Mouse (Mus musculus): ENCODE data around the gene Bgn. TPM values are rescaled to one million over a fixed set of nuclear protein-coding genes. Genes with fewer than 3 reads are reported as not detected.
"Not testable (repeated sequence)": the region's sequence is repeated elsewhere in the genome, so short reads cannot be mapped to it uniquely, and the experiment has no call there.

Gene Bgn
- polyA plus RNA-seq, 1 experiment from 2014 or later = 40.7 TPM

GRCm38 (mm10) chrX:73484076-73484475, 674 bp downstream of the Bgn start:
- H3K4me1 ChIP-seq (replicated peaks; ENCODE audit: control insufficient read depth, insufficient read depth, low read length) = no peaks in the 10 kb centered on the region
- H3K27ac ChIP-seq = no peak overlapping the region
- peak overlapping the region; percentile 24; the same call in 1 of the 2 replicates for H3K4me2 ChIP-seq (replicated peaks)
- 50% methylated on average over 1 of the region's 1 CpGs for WGBS
- H3K36me3 ChIP-seq (replicated peaks; ENCODE audit: control insufficient read depth, insufficient read depth) = no peaks in the 10 kb centered on the region
- no peak overlapping the region for H3K9ac ChIP-seq
- H3K27me3 ChIP-seq (ENCODE audit: control insufficient read depth, insufficient read depth, low read length) = no peaks in the 10 kb centered on the region; the same call in 1 of the 2 replicates
- DNase-seq (ENCODE audit: low spot score) (no peak), ATAC-seq (ENCODE audit: low FRiP score) (no peak)
- no peaks in the 10 kb centered on the region for H3K9me3 ChIP-seq (ENCODE audit: control insufficient read depth, low read length)
- H3K4me3 ChIP-seq (replicated peaks; ENCODE audit: low read length) = peak overlapping the region; percentile 14; the same call in 1 of the 2 replicates

DNA sequence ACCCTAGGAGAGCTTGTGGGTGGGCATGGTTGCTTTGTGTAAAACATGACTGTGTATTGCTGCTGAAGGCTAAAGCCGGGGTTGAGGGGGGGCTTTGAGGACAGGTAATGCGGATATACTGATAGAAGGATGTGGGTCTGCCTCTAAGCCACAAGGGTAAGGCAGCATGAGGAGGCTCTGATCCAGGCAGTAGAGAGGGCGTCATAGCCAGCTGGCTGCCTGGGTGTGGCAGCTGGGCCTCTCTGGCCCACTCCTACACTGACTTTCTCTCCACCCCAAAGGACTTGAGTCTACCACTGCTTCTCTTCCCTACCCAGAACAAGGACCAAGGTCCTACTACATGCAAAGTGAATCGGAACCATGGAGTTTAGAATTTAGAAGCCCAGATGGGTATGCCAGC, 1.5 kb downstream of the Bgn start:
- Histone ChIP-seq H3K9ac (no peak overlapping the region), H3K4me2 (replicated peaks) (0 out of 2 replicates have a peak overlapping the region, but pooled peaks have one; percentile 24), H3K4me3 (replicated peaks; ENCODE audit: low read length) (no peak overlapping the region), H3K9me3 (ENCODE audit: control insufficient read depth, low read length) (no peaks in the 10 kb centered on the region), H3K4me1 (replicated peaks; ENCODE audit: control insufficient read depth, insufficient read depth, low read length) (no peaks in the 10 kb centered on the region), H3K27ac (no peak overlapping the region), H3K36me3 (replicated peaks; ENCODE audit: control insufficient read depth, insufficient read depth) (no peaks in the 10 kb centered on the region), H3K27me3 (ENCODE audit: control insufficient read depth, insufficient read depth, low read length) (no peaks in the 10 kb centered on the region; the same call in 1 of the 2 replicates)
- DNase-seq (ENCODE audit: low spot score) = no peak
- WGBS = 82% methylated on average over 4 of the region's 4 CpGs
- ATAC-seq (ENCODE audit: low FRiP score) = no peak

GRCm38 (mm10) chrX:73486920-73487319, 3.5 kb downstream of the Bgn start:
- whole genome bisulfite sequencing = 69% methylated on average over 5 of the region's 5 CpGs
- H3K4me3 ChIP-seq (replicated peaks; ENCODE audit: low read length) = no peak overlapping the region
- H3K4me1 ChIP-seq (replicated peaks; ENCODE audit: control insufficient read depth, insufficient read depth, low read length) = no peaks in the 10 kb centered on the region
- no peak overlapping the region for H3K4me2 ChIP-seq (replicated peaks)
- no peaks in the 10 kb centered on the region for H3K9me3 ChIP-seq (ENCODE audit: control insufficient read depth, low read length)
- H3K27me3 ChIP-seq (ENCODE audit: control insufficient read depth, insufficient read depth, low read length) = no peaks in the 10 kb centered on the region; the same call in 1 of the 2 replicates
- H3K36me3 ChIP-seq (replicated peaks; ENCODE audit: control insufficient read depth, insufficient read depth) = no peaks in the 10 kb centered on the region
- H3K9ac ChIP-seq = no peak overlapping the region
- DNase-seq (ENCODE audit: low spot score) = no peak
- no peak for ATAC-seq (ENCODE audit: low FRiP score)
- no peak overlapping the region for H3K27ac ChIP-seq

GRCm38 (mm10) chrX:73490186-73490585, 6.8 kb downstream of the Bgn start:
- ATAC-seq (ENCODE audit: low FRiP score) (no peak), DNase-seq (ENCODE audit: low spot score) (no peak)
- Histone ChIP-seq H3K27ac (no peak overlapping the region), H3K36me3 (replicated peaks; ENCODE audit: control insufficient read depth, insufficient read depth) (no peaks in the 10 kb centered on the region), H3K4me2 (replicated peaks) (no peak overlapping the region), H3K9me3 (ENCODE audit: control insufficient read depth, low read length) (no peaks in the 10 kb centered on the region), H3K4me3 (replicated peaks; ENCODE audit: low read length) (no peak overlapping the region), H3K4me1 (replicated peaks; ENCODE audit: control insufficient read depth, insufficient read depth, low read length) (no peaks in the 10 kb centered on the region), H3K9ac (no peak overlapping the region), H3K27me3 (ENCODE audit: control insufficient read depth, insufficient read depth, low read length) (no peaks in the 10 kb centered on the region)
- 80% methylated on average over 4 of the region's 4 CpGs for WGBS

DNA sequence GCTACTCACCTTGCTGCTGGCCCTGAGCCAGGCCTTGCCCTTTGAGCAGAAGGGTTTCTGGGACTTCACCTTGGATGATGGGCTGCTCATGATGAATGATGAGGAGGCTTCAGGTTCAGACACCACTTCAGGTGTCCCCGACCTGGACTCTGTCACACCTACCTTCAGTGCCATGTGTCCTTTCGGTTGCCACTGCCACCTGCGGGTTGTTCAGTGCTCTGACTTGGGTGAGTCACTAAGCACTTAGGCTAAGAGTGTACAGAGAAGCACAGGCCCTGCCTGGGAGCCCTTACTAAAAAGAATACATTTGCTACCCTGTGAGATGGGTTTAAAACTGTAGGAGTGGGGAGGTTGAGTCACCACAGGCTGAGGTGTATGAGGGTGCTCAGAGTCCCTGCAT, 7.4 kb downstream of the Bgn start:
- Histone ChIP-seq H3K9me3 (ENCODE audit: control insufficient read depth, low read length) (no peaks in the 10 kb centered on the region), H3K4me2 (replicated peaks) (no peak overlapping the region), H3K4me1 (replicated peaks; ENCODE audit: control insufficient read depth, insufficient read depth, low read length) (no peaks in the 10 kb centered on the region), H3K9ac (no peak overlapping the region), H3K27me3 (ENCODE audit: control insufficient read depth, insufficient read depth, low read length) (no peaks in the 10 kb centered on the region), H3K27ac (no peak overlapping the region), H3K36me3 (replicated peaks; ENCODE audit: control insufficient read depth, insufficient read depth) (no peaks in the 10 kb centered on the region), H3K4me3 (replicated peaks; ENCODE audit: low read length) (no peak overlapping the region)
- ATAC-seq (ENCODE audit: low FRiP score) (no peak), DNase-seq (ENCODE audit: low spot score) (no peak)
- 86% methylated on average over 3 of the region's 3 CpGs for WGBS

- H3K36me3 ChIP-seq (replicated peaks; ENCODE audit: control insufficient read depth, insufficient read depth); H3K4me2 ChIP-seq (replicated peaks); H3K27me3 ChIP-seq (ENCODE audit: control insufficient read depth, insufficient read depth, low read length); H3K4me3 ChIP-seq (replicated peaks; ENCODE audit: low read length); H3K9me3 ChIP-seq (ENCODE audit: control insufficient read depth, low read length); H3K9ac ChIP-seq; H3K4me1 ChIP-seq (replicated peaks; ENCODE audit: control insufficient read depth, insufficient read depth, low read length); H3K27ac ChIP-seq: not testable (repeated sequence)
- ATAC-seq (ENCODE audit: low FRiP score) = peak; percentile 75; the same call in 1 of the 2 replicates
- peak; percentile 79 for DNase-seq (ENCODE audit: low spot score)
- WGBS = 6% methylated on average over 1 of the region's 2 CpGs
These were observed 10.2 kb downstream of the Bgn start for GRCm38 (mm10) chrX:73493567-73493966.

GRCm38 (mm10) chrX:73496746-73497145, 13.3 kb downstream of the Bgn start:
- DNase-seq (ENCODE audit: low spot score) (no peak), ATAC-seq (ENCODE audit: low FRiP score) (no peak)
- H3K4me2 ChIP-seq (replicated peaks) = no peak overlapping the region
- no peak overlapping the region for H3K9ac ChIP-seq
- H3K36me3 ChIP-seq (replicated peaks; ENCODE audit: control insufficient read depth, insufficient read depth) = no peaks in the 10 kb centered on the region
- H3K4me1 ChIP-seq (replicated peaks; ENCODE audit: control insufficient read depth, insufficient read depth, low read length) = no peaks in the 10 kb centered on the region
- no peaks in the 10 kb centered on the region for H3K9me3 ChIP-seq (ENCODE audit: control insufficient read depth, low read length)
- no peak overlapping the region for H3K4me3 ChIP-seq (replicated peaks; ENCODE audit: low read length)
- WGBS = 84% methylated on average over 4 of the region's 4 CpGs
- no peak overlapping the region for H3K27ac ChIP-seq
- H3K27me3 ChIP-seq (ENCODE audit: control insufficient read depth, insufficient read depth, low read length) = no peaks in the 10 kb centered on the region

DNA sequence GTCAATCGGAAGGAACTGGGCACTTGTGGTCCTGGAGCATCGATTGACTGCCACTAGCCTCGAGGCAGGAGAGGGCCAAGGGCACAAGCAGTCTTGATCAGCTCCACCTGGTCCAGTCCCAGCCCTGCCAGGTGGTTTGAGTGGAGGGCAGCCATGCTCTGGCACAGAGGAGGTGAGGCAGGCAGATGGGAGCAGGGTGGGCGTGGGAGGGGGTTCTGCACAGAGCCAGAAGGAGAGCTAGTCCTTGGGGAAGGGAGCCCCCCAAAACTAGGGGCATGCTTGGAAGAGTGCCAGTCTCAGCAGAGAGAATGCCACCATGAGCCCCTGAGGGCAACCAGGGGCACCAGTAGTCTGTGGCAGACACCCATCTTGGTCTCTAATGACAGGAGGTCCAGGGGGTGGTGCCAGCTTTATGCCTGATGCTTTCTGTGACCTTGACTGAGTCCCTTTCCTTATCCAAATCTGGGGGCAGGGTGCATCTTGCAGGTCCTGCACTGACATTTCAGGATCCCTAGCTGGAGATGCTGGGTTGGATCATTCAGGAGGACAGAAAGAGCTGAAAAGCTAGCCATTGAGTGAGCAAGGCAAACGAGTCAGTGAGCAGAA, 21.8 kb downstream of the Bgn start:
- no peak overlapping the region for H3K4me2 ChIP-seq (replicated peaks)
- H3K4me1 ChIP-seq (replicated peaks; ENCODE audit: control insufficient read depth, insufficient read depth, low read length) = no peaks in the 10 kb centered on the region
- H3K9me3 ChIP-seq (ENCODE audit: control insufficient read depth, low read length) = no peaks in the 10 kb centered on the region
- no peak overlapping the region for H3K9ac ChIP-seq
- WGBS = 71% methylated on average over 5 of the region's 5 CpGs
- H3K27me3 ChIP-seq (ENCODE audit: control insufficient read depth, insufficient read depth, low read length) = peaks cover 12% of the 10 kb centered on the region
- no peak overlapping the region for H3K4me3 ChIP-seq (replicated peaks; ENCODE audit: low read length)
- no peaks in the 10 kb centered on the region for H3K36me3 ChIP-seq (replicated peaks; ENCODE audit: control insufficient read depth, insufficient read depth)
- ATAC-seq (ENCODE audit: low FRiP score) (no peak), DNase-seq (ENCODE audit: low spot score) (no peak)
- H3K27ac ChIP-seq = no peak overlapping the region

DNA sequence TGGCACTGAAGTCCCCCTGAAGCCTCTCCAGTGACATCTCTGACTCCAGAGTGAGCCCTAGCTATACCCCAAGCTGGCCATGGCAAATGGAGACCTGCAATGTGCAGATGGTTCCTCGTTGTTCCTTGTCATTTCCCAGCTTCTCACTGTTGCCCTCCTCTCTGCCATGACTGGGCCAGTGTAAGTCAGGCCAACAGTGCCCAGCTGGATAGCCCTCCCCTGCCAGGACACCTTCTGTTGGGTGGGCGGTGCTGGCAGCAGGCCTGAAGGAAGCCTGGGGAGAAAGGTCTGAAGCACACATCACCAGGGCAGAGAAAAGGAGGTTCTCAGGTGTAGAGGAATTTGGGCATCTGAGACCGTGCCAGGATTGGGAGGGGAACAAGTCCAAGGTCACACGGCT, 23.2 kb downstream of the Bgn start:
- H3K4me3 ChIP-seq (replicated peaks; ENCODE audit: low read length) = no peak overlapping the region
- H3K27ac ChIP-seq = no peak overlapping the region
- ATAC-seq (ENCODE audit: low FRiP score) = no peak
- H3K4me1 ChIP-seq (replicated peaks; ENCODE audit: control insufficient read depth, insufficient read depth, low read length) = no peaks in the 10 kb centered on the region
- H3K9ac ChIP-seq = no peak overlapping the region
- no peaks in the 10 kb centered on the region for H3K36me3 ChIP-seq (replicated peaks; ENCODE audit: control insufficient read depth, insufficient read depth)
- H3K27me3 ChIP-seq (ENCODE audit: control insufficient read depth, insufficient read depth, low read length) = peaks cover 12% of the 10 kb centered on the region
- DNase-seq (ENCODE audit: low spot score) = no peak
- no peak overlapping the region for H3K4me2 ChIP-seq (replicated peaks)
- 72% methylated on average over 4 of the region's 4 CpGs for WGBS
- no peaks in the 10 kb centered on the region for H3K9me3 ChIP-seq (ENCODE audit: control insufficient read depth, low read length)

DNA sequence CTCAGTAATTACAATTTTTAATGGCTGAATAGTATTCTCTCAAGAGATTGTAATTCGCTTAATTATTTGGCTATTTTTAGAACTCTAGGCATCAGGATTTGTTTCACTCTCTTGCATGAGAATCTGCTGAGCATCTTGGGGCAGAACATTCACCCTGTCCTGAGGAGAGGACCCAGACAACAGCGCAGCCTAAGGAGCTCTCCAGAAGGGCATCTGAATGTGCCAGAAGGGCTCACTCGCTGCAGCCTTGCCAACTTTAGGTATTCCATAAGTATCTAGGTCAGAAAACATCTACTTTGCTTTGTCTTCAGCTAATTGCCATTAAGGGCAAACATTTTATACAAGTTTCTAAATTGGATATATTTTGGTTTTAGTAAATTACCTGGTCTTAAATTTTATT, 25.8 kb downstream of the Bgn start:
- H3K4me1 ChIP-seq (replicated peaks; ENCODE audit: control insufficient read depth, insufficient read depth, low read length) = no peaks in the 10 kb centered on the region
- H3K36me3 ChIP-seq (replicated peaks; ENCODE audit: control insufficient read depth, insufficient read depth) = no peaks in the 10 kb centered on the region
- no peaks in the 10 kb centered on the region for H3K9me3 ChIP-seq (ENCODE audit: control insufficient read depth, low read length)
- no peak overlapping the region for H3K9ac ChIP-seq
- H3K4me2 ChIP-seq (replicated peaks) = no peak overlapping the region
- H3K4me3 ChIP-seq (replicated peaks; ENCODE audit: low read length) = no peak overlapping the region
- no peak for ATAC-seq (ENCODE audit: low FRiP score)
- H3K27ac ChIP-seq = no peak overlapping the region
- no peak for DNase-seq (ENCODE audit: low spot score)
- 84% methylated on average over 3 of the region's 3 CpGs for WGBS
- H3K27me3 ChIP-seq (ENCODE audit: control insufficient read depth, insufficient read depth, low read length) = peaks cover under 1% of the 10 kb centered on the region; the same call in 1 of the 2 replicates
